Mouse (Mus musculus): ENCODE results near the gene C8g.

DNA sequence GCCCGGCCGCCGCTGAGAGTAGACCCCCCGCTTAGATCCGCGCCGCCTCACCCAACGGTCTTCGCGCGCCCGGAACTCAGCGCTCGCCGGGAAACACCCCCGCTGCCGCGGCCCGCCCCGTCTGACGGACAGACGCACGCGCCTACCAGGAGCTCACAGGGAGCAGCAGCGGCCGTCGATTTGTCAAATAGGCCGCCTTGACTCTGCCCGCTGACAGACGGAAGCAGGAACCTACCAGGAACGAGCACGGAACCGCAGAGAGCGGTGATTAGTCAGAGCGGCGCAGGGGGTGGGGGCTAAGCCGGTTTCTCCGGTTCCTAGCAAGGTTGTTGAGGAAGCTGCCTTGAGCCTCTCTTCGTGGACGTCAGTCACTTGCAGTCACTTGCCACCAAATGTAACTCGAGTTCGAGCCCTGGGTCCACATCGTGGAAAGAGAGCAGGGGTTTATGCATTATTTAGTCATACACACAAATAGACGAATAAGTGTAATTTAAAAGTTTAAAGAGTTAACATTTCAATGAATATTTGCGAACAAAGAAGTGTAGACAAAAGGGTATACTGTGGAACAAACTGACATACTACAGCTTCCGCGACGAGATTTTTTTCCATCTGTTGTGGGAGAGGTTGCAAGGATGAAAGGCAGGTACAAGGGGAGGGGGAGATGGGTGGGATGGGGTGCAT is 45.4 kb upstream of the C8g start, which contains the start of gene Traf2:
- TF ChIP-seq CTCF (IDR thresholded peaks at IDR 0.05; ENCODE audit: low read depth) (no peak), EP300 (IDR thresholded peaks at IDR 0.05; ENCODE audit: low read depth) (no peak)
